Mouse (Mus musculus): ENCODE measurements around the gene Capg.

DNA sequence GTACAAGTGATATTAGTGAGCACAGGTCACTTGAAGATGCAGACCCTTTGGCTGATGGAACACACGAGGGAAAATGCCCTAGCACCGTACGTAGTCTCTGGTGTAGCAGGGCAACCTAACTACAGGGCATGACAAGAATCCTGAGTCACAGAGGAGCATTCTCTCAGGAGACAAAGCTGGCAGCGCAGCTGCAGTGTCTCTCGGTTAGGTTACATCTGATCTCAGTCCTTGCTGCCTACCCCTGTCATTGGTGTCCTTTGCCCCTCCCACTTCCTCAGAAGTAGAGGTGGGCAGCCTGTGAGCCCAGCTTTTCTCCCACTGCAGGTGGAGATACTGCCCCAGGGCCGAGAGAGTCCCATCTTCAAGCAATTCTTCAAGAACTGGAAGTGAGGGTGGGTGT, 18.3 kb downstream of the Capg start:
- no peak for TF ChIP-seq EP300 (optimal IDR thresholded peaks at IDR 0.05)
- no peak for TF ChIP-seq CTCF (IDR thresholded peaks at IDR 0.05; ENCODE audit: low read depth)

Measured in stomach, postnatal 0 days (tissue).